Mouse (Mus musculus) cortical plate, adult 2 months (tissue): ENCODE measurements around the gene Scaf1.

Experiments used
- CTCF ChIP-seq: fragments of 200-500 bp; IDR thresholded peaks from 2 replicates; pipeline ENCODE4 v1.5.1; 2011; ENCODE audit warnings: mild to moderate bottlenecking, control low read depth, low read length; ENCODE audit not compliant: insufficient read depth; ENCODE audit errors: extremely low read depth
- POLR2A ChIP-seq: fragments of 200-500 bp; IDR thresholded peaks from 2 replicates; pipeline ENCODE4 v1.6.1; 2011; ENCODE audit warnings: mild to moderate bottlenecking, low read length, control low read depth; ENCODE audit not compliant: insufficient read depth; ENCODE audit errors: extremely low read depth

DNA sequence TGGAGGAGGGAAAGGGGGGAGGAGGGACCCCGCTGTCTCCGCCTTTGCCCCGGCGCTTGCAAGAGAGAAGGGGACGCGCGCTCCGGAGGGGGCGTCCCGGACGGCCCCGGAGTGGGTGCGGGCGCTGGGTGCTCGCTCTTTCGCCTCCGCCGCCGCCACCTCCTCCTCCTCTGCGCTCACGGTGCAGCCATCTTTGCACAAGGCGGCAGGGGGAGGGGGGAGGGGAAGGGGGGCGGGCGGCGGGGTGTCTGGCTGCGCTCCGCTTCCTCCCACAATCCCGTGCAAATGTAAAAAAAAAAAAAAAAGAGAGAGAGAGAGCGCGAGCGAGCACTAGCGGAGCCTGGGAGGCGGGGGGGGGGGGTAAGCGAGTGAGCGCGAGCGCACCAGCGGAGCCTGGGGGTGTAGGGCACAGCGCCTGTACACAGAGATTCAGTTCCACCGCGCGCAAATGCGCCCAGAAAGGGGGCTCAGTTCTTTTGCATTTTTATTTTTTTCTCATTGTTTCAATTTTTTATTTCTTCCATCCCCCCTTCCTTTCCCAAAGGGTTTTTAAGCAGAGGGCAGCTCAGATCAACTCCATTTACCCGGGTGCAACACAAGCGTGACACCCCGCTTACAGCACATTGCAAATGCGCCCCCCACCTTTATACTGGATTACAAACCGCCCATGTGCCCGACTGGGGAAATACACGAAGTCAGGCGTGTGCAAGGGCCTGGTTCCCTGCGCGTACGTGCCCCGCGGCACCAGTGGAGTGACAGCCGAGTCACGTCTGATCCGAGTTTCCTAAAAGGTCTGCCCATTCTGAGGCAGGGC lies 37.2 kb upstream of the Scaf1 start:
- TF ChIP-seq POLR2A (peak; percentile 49; the same call in 1 of the 2 replicates), CTCF (no peak)
